Mouse (Mus musculus): ENCODE data around the gene Nfe2l3. TPM values are rescaled to one million over a fixed set of nuclear protein-coding genes. Genes with fewer than 3 reads are reported as not detected.
A peak's percentile ranks its signal among the peaks of the same experiment; 100 is the strongest.

The Nfe2l3 gene
- polyA plus RNA-seq, 1 experiment from 2014 or later = 8.2 TPM

GRCm38 (mm10) chr6:51458925-51459312 lies 26.4 kb downstream of the Nfe2l3 start:
- no peak overlapping the region for H3K9ac ChIP-seq (replicated peaks; ENCODE audit: low read length)
- DNase-seq (no peak), ATAC-seq (ENCODE audit: low FRiP score, low TSS enrichment) (no peak)
- H3K4me1 ChIP-seq (ENCODE audit: control insufficient read depth, insufficient read depth, low read length) = no peaks in the 10 kb centered on the region
- H3K27ac ChIP-seq (replicated peaks; ENCODE audit: low read depth, low read length) = no peak overlapping the region
- no peaks in the 10 kb centered on the region for H3K27me3 ChIP-seq (ENCODE audit: control insufficient read depth, insufficient read depth, low read length)
- peaks cover 61% of the 10 kb centered on the region for H3K36me3 ChIP-seq (ENCODE audit: control insufficient read depth, insufficient read depth, low read length)
- no peak overlapping the region for H3K4me3 ChIP-seq (replicated peaks; ENCODE audit: low read depth, low read length)
- WGBS = 46% methylated on average over 2 of the region's 2 CpGs
- no peak overlapping the region for H3K4me2 ChIP-seq (ENCODE audit: low read length)
- H3K9me3 ChIP-seq (ENCODE audit: control insufficient read depth, low read length) = no peaks in the 10 kb centered on the region

DNA sequence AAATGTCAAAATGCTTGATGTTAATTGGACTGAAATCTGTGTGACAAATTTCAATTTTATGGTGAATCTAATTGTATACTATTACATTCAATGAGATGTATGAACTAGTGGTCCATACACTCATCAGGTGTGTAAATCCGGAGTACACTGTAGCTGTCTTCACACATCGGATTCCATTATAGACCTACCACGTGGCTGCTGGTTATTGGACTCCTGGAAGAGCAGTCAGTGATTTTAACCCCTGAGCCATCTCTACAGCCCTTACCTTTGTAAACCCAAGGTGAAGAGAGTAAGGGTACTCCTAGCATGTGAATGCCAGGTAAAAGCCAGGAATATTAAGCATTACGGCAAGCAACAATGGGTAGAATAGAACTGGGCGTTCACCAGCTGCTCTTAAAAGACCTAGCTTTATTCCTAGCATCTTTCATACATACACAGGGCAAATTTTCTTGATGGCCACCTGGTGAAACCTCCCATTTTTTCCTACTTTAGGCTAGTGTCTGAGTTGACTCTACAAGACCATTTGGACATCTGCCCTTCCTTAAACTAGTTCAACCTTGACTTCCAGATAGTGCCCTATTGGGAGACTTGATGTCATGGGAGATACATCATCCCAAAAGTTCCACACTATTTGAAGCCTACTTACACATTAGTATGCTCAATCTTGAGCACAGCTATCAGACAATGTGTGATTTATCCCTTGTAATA lies 27.0 kb downstream of the Nfe2l3 start:
- no peak overlapping the region for H3K4me2 ChIP-seq (ENCODE audit: low read length)
- WGBS = 39% methylated on average over 5 of the region's 5 CpGs
- DNase-seq = peak; percentile 41
- no peaks in the 10 kb centered on the region for H3K9me3 ChIP-seq (ENCODE audit: control insufficient read depth, low read length)
- no peak overlapping the region for H3K4me3 ChIP-seq (replicated peaks; ENCODE audit: low read depth, low read length)
- no peaks in the 10 kb centered on the region for H3K27me3 ChIP-seq (ENCODE audit: control insufficient read depth, insufficient read depth, low read length)
- peaks cover 65% of the 10 kb centered on the region for H3K36me3 ChIP-seq (ENCODE audit: control insufficient read depth, insufficient read depth, low read length)
- H3K4me1 ChIP-seq (ENCODE audit: control insufficient read depth, insufficient read depth, low read length) = no peaks in the 10 kb centered on the region
- H3K9ac ChIP-seq (replicated peaks; ENCODE audit: low read length) = no peak overlapping the region
- no peak overlapping the region for H3K27ac ChIP-seq (replicated peaks; ENCODE audit: low read depth, low read length)
- peak; percentile 41; the same call in 1 of the 2 replicates for ATAC-seq (ENCODE audit: low FRiP score, low TSS enrichment)

GRCm38 (mm10) chr6:51460021-51460360 lies 27.5 kb downstream of the Nfe2l3 start:
- Histone ChIP-seq H3K9ac (replicated peaks; ENCODE audit: low read length) (no peak overlapping the region), H3K9me3 (ENCODE audit: control insufficient read depth, low read length) (no peaks in the 10 kb centered on the region), H3K27ac (replicated peaks; ENCODE audit: low read depth, low read length) (no peak overlapping the region), H3K4me2 (ENCODE audit: low read length) (no peak overlapping the region), H3K36me3 (ENCODE audit: control insufficient read depth, insufficient read depth, low read length) (peaks cover 71% of the 10 kb centered on the region), H3K4me1 (ENCODE audit: control insufficient read depth, insufficient read depth, low read length) (no peaks in the 10 kb centered on the region), H3K4me3 (replicated peaks; ENCODE audit: low read depth, low read length) (no peak overlapping the region), H3K27me3 (ENCODE audit: control insufficient read depth, insufficient read depth, low read length) (no peaks in the 10 kb centered on the region)
- 83% methylated on average over 4 of the region's 4 CpGs for WGBS
- DNase-seq (no peak), ATAC-seq (ENCODE audit: low FRiP score, low TSS enrichment) (peak; percentile 4; the same call in 1 of the 2 replicates)

DNA sequence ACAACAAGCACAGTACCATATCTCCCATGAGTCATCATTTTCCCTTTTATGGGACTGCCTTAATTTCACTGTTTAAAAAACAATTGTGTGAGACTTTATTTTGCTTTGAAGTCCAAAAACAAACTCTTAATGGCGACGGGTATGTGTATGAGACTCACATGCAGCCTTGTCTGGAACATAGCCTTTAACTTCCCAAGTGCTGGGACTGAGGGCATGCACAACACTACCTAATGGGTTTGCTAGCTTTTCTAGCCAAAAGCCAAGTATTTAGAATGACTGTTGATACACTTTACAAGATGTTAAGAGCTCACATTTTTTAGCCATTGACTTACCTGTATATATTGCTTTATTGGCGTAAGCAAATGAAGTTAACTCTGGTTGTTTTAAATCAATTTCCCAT lies 27.9 kb downstream of the Nfe2l3 start:
- no peak for ATAC-seq (ENCODE audit: low FRiP score, low TSS enrichment)
- Histone ChIP-seq H3K27ac (replicated peaks; ENCODE audit: low read depth, low read length) (no peak overlapping the region), H3K4me3 (replicated peaks; ENCODE audit: low read depth, low read length) (no peak overlapping the region), H3K36me3 (ENCODE audit: control insufficient read depth, insufficient read depth, low read length) (peaks cover 74% of the 10 kb centered on the region), H3K4me1 (ENCODE audit: control insufficient read depth, insufficient read depth, low read length) (peaks cover under 1% of the 10 kb centered on the region), H3K27me3 (ENCODE audit: control insufficient read depth, insufficient read depth, low read length) (no peaks in the 10 kb centered on the region), H3K9me3 (ENCODE audit: control insufficient read depth, low read length) (no peaks in the 10 kb centered on the region), H3K4me2 (ENCODE audit: low read length) (no peak overlapping the region), H3K9ac (replicated peaks; ENCODE audit: low read length) (no peak overlapping the region)
- no peak for DNase-seq
- 84% methylated on average over 3 of the region's 3 CpGs for WGBS

- 0% methylated on average over 2 of the region's 2 CpGs for WGBS
- DNase-seq (peak; percentile 70), ATAC-seq (ENCODE audit: low FRiP score, low TSS enrichment) (no peak)
- H3K4me3 ChIP-seq (replicated peaks; ENCODE audit: low read depth, low read length) = peak overlapping the region; percentile 100
- no peaks in the 10 kb centered on the region for H3K9me3 ChIP-seq (ENCODE audit: control insufficient read depth, low read length)
- peaks cover 46% of the 10 kb centered on the region for H3K36me3 ChIP-seq (ENCODE audit: control insufficient read depth, insufficient read depth, low read length)
- H3K9ac ChIP-seq (replicated peaks; ENCODE audit: low read length) = peak overlapping the region; percentile 38
- peak overlapping the region; percentile 80 for H3K4me2 ChIP-seq (ENCODE audit: low read length)
- H3K4me1 ChIP-seq (ENCODE audit: control insufficient read depth, insufficient read depth, low read length) = peaks cover 28% of the 10 kb centered on the region
- no peaks in the 10 kb centered on the region for H3K27me3 ChIP-seq (ENCODE audit: control insufficient read depth, insufficient read depth, low read length)
- H3K27ac ChIP-seq (replicated peaks; ENCODE audit: low read depth, low read length) = no peak overlapping the region
Measured at GRCm38 (mm10) chr6:51467649-51468048, 35.2 kb downstream of the Nfe2l3 start.

- Histone ChIP-seq H3K27ac (replicated peaks; ENCODE audit: low read depth, low read length) (peak overlapping the region; percentile 100), H3K9ac (replicated peaks; ENCODE audit: low read length) (peak overlapping the region; percentile 100), H3K4me1 (ENCODE audit: control insufficient read depth, insufficient read depth, low read length) (peaks cover 38% of the 10 kb centered on the region), H3K9me3 (ENCODE audit: control insufficient read depth, low read length) (no peaks in the 10 kb centered on the region), H3K4me3 (replicated peaks; ENCODE audit: low read depth, low read length) (peak overlapping the region; percentile 100), H3K27me3 (ENCODE audit: control insufficient read depth, insufficient read depth, low read length) (no peaks in the 10 kb centered on the region), H3K36me3 (ENCODE audit: control insufficient read depth, insufficient read depth, low read length) (peaks cover 47% of the 10 kb centered on the region), H3K4me2 (ENCODE audit: low read length) (peak overlapping the region; percentile 80)
- under 1% methylated on average over 63 of the region's 63 CpGs for WGBS
- DNase-seq (peak; percentile 88), ATAC-seq (ENCODE audit: low FRiP score, low TSS enrichment) (peak; percentile 37)
Measured at GRCm38 (mm10) chr6:51468891-51469561, 36.6 kb downstream of the Nfe2l3 start.

- Histone ChIP-seq H3K27me3 (ENCODE audit: control insufficient read depth, insufficient read depth, low read length) (no peaks in the 10 kb centered on the region), H3K4me3 (replicated peaks; ENCODE audit: low read depth, low read length) (peak within 1 kb of the TSS; percentile 100), H3K27ac (replicated peaks; ENCODE audit: low read depth, low read length) (peak within 1 kb of the TSS; percentile 100), H3K9me3 (ENCODE audit: control insufficient read depth, low read length) (no peaks in the 10 kb centered on the region), H3K4me2 (ENCODE audit: low read length) (peak within 1 kb of the TSS; percentile 80), H3K9ac (replicated peaks; ENCODE audit: low read length) (peak within 1 kb of the TSS; percentile 100), H3K36me3 (ENCODE audit: control insufficient read depth, insufficient read depth, low read length) (peaks cover 45% of the 10 kb centered on the region), H3K4me1 (ENCODE audit: control insufficient read depth, insufficient read depth, low read length) (peaks cover 38% of the 10 kb centered on the region)
- under 1% methylated on average over 63 of the region's 63 CpGs for WGBS
- peak; percentile 100 for DNase-seq
- ATAC-seq (ENCODE audit: low FRiP score, low TSS enrichment) = peak; percentile 90
Measured at GRCm38 (mm10) chr6:51469715-51470310, 37.3 kb downstream of the Nfe2l3 start, which contains the start of gene Hnrnpa2b1. TSS of gene Hnrnpa2b1 (minus strand) at chr6:51469894.

DNA sequence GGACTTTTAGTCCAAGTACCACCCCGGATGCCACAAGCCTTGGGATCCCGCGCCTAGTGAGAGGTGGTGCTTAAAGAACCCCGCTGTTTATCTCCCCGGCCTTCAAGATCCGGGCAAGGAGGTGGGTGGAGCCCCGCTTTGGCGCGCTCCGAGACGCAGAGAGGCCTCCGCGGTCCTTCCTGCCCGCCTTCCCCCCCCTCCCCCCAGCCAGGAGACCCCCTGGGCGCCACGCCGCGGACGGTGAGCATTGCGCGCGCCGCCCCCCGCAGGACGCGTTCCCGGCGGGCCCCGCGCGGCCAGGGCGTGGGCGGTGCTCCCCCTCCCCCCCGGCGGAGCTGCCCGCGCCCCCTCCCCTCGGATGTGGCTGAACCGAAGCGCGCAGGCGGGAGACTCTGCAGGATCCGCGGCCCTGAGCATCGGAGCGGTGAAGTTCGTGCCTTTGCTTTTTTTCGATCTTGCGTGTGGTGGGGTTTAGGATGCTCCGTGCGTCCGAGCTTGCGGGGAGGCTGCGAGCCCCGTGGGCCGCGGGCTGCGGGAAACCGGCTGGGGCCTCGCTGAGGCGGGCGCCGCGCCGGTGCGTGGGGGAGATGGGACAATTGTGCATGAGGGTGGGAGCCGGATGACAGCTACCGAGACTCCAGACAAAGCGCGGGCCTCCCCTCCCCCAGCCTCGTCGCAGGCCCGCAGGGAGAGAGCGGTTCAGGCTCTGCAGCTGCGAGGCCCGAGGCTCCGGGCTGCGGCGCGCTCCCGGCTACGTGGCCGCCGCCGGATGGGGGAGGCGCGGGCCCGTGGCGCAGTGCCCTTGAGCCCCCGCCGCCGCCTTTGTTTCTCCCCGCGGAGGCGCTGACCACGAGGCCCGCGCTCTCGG lies 38.1 kb downstream of the Nfe2l3 start, which contains the start of gene Cbx3:
TSS of gene Cbx3 (plus strand) at position 50 of the 868 bp plus-strand sequence.
- ATAC-seq (ENCODE audit: low FRiP score, low TSS enrichment) = peak; percentile 83
- peaks cover 43% of the 10 kb centered on the region for H3K36me3 ChIP-seq (ENCODE audit: control insufficient read depth, insufficient read depth, low read length)
- peak within 1 kb of the TSS; percentile 80 for H3K4me2 ChIP-seq (ENCODE audit: low read length)
- peaks cover 36% of the 10 kb centered on the region for H3K4me1 ChIP-seq (ENCODE audit: control insufficient read depth, insufficient read depth, low read length)
- WGBS = under 1% methylated on average over 87 of the region's 99 CpGs
- peak within 1 kb of the TSS; percentile 100 for H3K4me3 ChIP-seq (replicated peaks; ENCODE audit: low read depth, low read length)
- no peaks in the 10 kb centered on the region for H3K27me3 ChIP-seq (ENCODE audit: control insufficient read depth, insufficient read depth, low read length)
- DNase-seq = peak; percentile 96
- peak within 1 kb of the TSS; percentile 100 for H3K27ac ChIP-seq (replicated peaks; ENCODE audit: low read depth, low read length)
- no peaks in the 10 kb centered on the region for H3K9me3 ChIP-seq (ENCODE audit: control insufficient read depth, low read length)
- H3K9ac ChIP-seq (replicated peaks; ENCODE audit: low read length) = peak within 1 kb of the TSS; percentile 100

All from midbrain, embryonic 14.5 days (tissue).